Mouse (Mus musculus) bone marrow, adult 2 months (tissue): ENCODE results near the gene H2-K1.

Source experiments
- CTCF ChIP-seq: fragments of 200-500 bp; IDR thresholded peaks from 2 replicates; pipeline ENCODE4 v1.5.1; 2011; ENCODE audit warnings: low read length, control low read depth; ENCODE audit not compliant: control insufficient read depth, insufficient read depth
- POLR2A ChIP-seq: fragments of 200-500 bp; IDR thresholded peaks from 2 replicates; pipeline ENCODE4 v1.6.1; 2011; ENCODE audit warnings: low read depth, mild to moderate bottlenecking, control low read depth, low read length, borderline replicate concordance; ENCODE audit not compliant: control insufficient read depth

GRCm38 (mm10) chr17:34022414-34022783 lies 22.3 kb upstream of the H2-K1 start:
- TF ChIP-seq CTCF (no peak), POLR2A (no peak)
